Mouse (Mus musculus) right cerebral cortex, adult 18-20 months (tissue): ENCODE data around the gene Mxra8.

Experiments used
- DNase-seq: peaks from one replicate; pipeline ENCODE4 v3.0.0; 2022; ENCODE audit warnings: mixed read lengths

Mxra8 gene

GRCm38 (mm10) chr4:155839483-155839910 lies at the start of gene Mxra8:
TSS of gene Mxra8 (plus strand) at chr4:155839680.
- no peak for DNase-seq

DNA sequence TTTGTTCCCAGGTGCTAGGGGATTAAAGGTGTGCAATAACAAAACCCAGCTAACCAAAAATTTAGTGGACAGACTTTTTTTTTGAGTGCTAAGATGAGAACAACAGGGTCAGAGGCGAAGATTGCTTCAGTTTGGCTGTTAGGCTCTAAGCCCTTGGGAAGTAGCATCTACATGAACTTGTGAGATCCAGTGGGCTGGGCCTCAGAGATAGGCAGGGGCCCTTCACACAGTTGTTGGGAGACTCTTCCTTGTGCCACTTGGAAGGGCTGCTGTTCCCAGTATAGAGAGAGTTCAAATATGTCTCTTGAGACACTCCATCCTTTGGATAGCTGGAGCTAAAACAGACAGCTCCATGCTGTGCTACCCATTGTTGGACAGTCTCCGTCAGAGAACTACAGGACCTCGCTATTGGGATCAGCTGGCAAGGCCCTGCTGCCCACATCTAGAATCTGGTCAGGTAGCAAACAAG lies 49.4 kb upstream of the Mxra8 start, which contains the start of gene Ankrd65:
TSS of gene Ankrd65 (plus strand) at position 419 of the 469 bp plus-strand sequence.
- no peak for DNase-seq

GRCm38 (mm10) chr4:155790650-155791161 lies 48.8 kb upstream of the Mxra8 start:
- DNase-seq, result no peak

DNA sequence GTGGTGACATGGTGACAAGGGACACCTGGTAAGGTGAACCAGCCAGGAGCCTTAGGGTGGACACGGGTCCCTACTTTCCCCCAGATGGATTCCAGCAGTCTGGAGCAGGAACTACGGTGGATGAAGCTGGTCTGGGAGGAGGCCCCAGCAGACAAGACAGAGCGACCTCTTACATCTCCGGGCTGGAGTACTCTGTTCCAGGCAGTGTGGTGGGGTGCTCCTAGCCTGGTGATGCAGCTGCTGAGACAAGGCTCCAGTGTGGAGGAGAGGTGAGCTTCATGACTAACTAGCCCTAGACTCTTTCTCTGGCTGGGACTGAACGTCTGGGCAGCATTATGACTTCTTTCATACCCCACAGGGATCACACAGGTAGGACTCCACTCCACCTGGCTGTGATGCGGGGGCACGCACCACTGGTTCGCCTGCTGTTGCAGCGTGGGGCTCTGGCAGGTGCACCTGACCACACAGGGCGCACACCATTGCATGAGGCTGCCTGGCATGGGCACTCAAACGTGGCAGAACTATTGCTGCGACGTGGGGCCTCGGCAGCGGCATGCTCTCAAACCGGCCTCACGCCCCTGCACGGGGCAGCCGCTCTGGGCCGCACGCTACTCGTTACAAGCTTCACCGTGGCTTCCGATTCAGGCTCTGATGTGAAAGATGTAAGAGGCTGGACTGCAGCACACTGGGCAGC lies 48.1 kb upstream of the Mxra8 start:
- no peak for DNase-seq

GRCm38 (mm10) chr4:155793730-155794129 lies 45.8 kb upstream of the Mxra8 start:
- no peak for DNase-seq

- DNase-seq, result no peak
Observed at GRCm38 (mm10) chr4:155802075-155802474, 37.4 kb upstream of the Mxra8 start.

DNA sequence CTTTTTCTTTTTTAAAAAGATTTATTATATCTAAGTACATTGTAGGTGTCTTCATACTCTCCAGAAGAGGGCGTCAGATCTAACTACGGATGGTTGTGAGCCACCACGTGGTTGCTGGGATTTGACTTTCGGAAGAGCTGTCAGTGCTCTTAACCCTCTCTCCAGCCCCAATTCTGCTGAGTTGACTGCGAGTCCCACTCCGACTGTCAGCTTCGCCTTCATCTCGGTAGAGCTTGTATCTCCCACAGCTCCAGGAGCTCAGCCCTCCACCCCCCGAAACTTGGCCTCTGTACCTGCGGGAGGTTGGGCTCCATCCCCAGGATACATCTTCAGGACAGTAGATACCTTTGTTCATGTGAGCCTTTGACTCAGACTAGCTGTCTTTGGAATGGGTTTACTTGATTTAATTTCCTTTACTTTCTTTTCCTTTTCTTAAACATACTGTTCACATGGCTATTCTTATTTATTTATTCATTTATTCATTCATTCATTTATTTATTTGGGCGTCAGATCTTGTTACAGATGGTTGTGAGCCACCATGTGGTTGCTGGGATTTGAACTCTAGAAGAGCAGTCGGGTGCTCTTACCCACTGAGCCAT lies 36.6 kb upstream of the Mxra8 start, which contains the start of gene Mrpl20:
TSS of gene Mrpl20 (plus strand) at position 138 of the 599 bp plus-strand sequence.
- no peak for DNase-seq

DNA sequence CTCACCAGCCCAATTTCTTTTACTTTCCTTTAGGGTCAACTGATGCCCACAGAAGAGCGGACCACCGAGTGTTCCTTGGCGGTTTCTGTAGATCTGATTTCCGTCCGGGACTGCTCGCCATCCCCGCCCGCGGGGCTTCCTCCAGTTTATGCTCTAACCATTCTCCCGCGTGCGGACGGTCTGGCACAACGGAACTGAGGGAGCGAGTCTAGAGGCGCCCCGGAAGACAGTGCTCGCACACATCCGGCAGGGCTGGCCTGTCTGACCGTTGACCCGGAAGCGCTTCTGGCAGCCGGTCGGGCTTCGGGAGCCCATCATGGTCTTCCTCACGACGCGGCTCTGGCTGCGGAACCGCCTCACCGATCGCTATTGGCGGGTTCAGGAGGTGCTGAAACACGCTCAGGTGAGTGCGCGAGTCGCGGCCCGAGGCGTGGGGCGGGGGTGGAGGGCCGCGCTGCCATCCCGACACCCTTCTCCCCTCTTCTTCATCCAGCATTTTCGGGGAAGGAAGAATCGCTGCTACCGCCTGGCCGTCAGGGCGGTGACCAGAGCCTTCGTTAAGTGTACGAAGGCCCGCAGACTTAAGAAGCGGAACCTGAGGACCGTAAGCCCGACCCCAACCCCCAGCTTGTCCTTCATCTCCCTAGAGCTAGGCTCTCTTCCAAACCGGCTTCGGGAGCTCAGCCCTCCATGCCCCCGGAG lies 36.0 kb upstream of the Mxra8 start:
- peak; percentile 94 for DNase-seq

GRCm38 (mm10) chr4:155807841-155808240 lies 31.6 kb upstream of the Mxra8 start:
- DNase-seq, result no peak

DNA sequence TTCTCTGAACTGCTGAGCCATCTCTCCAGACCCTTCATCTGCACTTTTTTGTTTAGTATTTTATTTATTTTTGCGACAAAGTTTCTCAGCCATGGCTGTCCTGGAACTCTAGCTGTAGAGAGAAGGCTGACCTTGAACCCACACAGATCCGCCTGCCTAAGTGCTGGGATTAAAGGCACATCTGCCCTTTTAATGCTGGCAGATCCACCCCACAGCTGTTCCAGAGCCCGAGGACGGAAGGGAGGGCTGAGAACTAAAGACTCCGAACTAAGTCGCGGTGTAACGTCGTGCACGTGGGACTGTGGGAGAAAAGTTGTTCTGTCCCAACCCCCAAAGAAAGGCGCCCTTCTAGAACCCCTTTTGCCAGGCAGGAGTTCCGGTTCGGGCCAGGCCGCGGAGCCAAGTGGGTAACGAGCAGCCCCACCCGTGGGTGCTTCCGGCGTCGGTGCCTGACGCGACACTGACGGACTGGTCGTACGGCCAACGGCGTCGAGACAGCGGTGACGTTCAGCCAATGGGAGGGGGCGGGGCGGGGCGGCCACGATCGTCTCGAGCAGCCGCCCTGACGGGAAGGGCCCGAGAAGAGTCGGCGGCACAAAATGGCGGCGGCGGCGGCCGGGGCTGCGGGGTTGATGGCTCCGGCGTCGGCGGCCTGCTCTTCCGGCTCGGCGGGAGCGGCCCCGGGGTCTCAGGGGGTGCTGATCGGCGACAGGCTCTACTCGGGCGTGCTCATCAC lies 27.4 kb upstream of the Mxra8 start, which contains the start of gene Ccnl2:
TSS of gene Ccnl2 (plus strand) at position 561 of the 736 bp plus-strand sequence.
- peak; percentile 95 for DNase-seq

GRCm38 (mm10) chr4:155812665-155813181 lies 26.8 kb upstream of the Mxra8 start:
- DNase-seq, result no peak

DNA sequence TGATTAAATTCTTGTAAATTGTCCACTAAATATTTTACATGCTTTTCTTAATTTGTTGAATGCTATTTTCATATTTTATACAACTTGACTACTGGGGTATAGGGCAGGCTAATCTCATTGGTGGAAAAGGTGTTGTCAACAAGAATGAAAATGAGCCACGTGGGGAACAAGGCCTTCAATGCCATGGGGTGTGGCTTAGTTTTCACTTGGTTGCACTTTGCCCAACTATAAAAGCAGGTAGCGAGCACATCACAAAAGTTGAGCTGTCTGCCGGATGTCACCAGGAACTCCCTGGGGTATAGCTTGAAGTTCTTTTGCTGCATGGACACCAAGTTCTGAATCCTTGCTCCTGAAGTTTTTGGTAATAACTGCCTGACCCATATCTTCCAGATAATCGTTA lies 21.9 kb upstream of the Mxra8 start:
- no peak for DNase-seq

DNA sequence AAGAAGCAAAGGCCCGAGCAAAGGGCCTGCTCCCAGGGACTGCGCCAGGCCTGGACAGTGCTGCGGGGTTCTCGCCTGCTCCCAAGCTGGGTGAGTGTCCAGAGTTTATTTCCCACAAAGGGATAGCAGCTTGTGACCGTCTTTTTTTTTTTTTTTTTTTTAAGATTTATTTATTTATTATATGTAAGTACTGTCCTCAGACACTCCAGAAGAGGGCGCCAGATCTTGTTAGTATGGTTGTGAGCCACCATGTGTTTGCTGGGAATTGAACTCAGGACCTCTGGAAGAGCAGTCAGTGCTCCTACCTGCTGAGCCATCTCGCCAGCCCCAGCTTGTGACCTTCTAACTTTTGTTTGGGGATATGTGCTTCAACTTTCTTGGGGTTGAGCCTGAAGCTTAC lies 18.5 kb upstream of the Mxra8 start:
- no peak for DNase-seq

DNA sequence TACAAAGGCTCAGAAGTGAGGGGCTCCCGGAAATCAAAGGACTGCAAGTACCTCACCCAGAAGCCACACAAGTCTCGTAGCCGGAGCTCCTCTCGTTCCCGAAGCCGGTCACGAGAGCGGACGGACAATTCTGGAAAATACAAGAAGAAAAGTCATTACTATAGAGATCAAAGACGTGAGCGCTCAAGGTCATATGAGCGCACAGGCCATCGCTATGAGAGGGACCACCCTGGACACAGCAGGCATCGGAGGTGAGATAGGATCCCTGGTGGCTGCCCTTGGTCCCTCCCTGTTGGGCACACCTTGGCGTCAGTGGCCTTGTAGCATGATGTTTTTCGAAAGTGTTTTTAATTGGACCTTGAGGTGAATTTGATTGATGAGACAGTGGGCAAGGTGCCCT lies 16.0 kb upstream of the Mxra8 start:
- DNase-seq, result no peak

GRCm38 (mm10) chr4:155829866-155830265 lies 9.6 kb upstream of the Mxra8 start:
- no peak for DNase-seq

DNA sequence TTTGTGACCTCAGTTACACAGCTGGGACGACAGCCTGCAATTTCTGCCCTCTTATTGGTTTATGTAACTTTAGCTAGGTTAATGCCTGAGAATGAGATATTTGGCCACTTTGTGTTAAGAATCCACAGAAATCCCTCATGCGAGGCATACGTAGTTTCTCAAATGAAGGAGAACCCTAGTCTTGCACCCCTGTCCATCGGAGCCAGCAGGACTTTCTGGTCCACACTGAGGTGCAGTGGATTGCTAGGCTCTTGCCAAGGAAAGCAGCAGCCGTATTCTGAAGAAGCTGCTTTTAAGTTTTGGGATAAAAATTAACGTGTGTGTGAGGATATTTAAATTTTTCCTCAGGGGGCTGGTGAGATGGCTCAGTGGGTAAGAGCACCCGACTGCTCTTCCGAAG lies 8.9 kb upstream of the Mxra8 start:
- no peak for DNase-seq

GRCm38 (mm10) chr4:155831205-155831766 lies 8.2 kb upstream of the Mxra8 start, which contains the start of gene Aurkaip1:
TSS of gene Aurkaip1 (plus strand) at chr4:155831272.
- DNase-seq, result peak; percentile 96

DNA sequence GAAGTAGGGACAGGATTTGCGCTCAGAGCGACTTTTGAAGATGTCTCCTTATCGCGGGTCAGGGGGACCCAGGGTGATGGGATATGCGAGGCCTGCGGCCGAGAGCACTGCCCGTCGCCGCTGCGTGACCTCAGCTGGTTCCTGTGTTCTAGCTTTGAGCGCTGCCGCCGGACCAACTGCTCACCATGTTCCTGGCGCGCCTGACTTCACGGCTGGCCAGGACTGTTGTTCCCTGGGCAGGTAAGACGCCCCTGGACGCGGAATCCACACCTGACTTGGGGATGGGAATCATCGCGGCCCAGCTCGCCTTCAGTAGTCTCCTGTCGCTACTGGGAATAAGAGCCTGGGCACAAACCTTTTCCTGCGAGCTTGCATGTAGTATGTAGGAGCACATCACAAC lies 7.6 kb upstream of the Mxra8 start:
- DNase-seq, result no peak

DNA sequence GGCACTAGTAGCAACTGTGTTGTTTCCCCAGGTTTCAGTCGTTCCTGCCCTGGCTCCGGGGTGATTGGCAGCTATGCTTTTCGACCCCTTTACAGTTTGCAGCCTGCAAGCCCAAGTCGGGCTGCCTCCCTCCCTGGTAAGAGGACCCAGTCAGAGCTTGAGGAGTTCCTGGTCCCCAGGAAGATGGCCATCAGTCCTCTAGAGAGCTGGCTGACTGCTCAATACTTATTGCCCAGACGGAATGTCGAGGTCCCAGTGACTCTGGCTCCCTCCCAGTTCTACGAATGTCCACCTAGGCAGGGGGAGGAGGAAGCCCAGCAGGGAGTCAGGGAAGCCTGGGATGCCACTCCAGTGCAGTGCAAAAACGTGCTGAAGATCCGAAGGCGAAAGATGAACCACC lies 7.2 kb upstream of the Mxra8 start:
- DNase-seq, result no peak

DNA sequence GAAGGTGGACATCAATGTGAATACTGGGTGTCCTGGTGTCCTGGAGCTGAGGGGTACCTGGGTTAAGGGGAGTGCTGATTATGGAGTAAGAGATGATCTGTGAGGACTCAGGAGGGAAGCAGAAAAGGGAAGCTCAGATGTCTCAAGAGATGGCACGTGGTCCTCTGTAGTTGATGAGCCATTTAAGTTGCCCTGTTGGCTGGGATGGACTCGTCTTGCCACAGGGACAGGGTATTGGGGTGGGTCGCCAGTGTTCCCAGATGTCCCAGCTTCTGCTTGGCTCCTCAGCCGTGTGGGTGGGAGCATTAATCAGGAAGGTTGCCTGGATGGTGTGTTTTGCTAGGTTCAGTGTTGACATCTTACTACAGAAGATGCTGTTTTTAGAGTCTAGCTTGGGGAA lies 6.2 kb upstream of the Mxra8 start:
- no peak for DNase-seq

DNA sequence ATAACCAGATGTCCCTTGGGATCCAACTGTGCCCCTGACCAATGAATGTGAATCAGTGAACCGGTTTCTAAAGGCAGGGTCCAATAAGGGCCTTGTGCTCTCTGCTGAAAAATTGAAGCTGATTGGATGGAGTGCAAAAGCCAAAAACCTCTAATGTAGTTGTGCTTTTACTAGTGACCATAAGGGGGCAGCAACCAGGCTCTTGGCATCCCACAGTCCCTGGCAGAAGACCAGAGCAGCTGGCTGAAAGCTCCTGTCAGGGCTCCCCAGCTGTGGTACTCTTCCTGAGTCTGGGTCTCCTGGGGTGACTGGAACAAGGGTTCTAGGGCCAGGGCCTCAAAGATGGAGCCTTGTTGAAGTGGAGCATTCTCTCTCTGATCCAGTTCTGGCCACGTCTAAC lies 5.6 kb upstream of the Mxra8 start:
- peak; percentile 80 for DNase-seq

DNA sequence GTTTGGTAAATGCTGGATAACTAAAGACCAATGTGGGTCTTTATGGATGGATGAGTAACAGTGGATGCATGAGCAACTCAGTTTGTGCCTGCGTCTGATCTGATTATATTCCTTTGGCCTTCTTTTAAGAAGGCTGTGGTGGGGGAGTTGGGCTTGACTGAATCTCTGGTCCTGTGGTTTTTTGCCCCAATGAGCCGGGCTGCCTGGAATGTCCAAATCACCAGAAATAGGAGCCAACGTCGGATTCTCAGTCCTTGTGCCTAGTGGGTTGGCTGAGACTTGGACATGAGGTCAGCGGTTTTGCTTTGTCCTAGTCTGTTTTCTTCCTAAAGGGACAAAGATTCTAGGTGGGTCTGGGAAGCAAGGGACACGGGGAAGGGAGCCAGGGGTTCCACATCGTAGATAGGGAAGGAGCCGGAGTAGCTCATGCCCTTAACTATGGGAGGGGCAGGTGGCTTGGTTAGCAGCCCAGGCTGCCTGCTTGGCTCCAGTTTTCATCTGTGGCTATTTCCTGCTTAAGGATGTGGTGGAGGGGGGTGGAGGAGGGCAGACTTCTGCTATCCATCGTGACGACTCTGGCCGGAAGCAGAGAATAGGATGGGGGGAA lies 2.0 kb upstream of the Mxra8 start:
- no peak for DNase-seq
